Mouse (Mus musculus): Measurements from ENCODE around the gene Vtn. TPM values are rescaled to one million over a fixed set of nuclear protein-coding genes. Genes with fewer than 3 reads are reported as not detected.

Vtn gene
- polyA plus RNA-seq, 1 experiment from 2014 or later = 3.6 TPM

- Histone ChIP-seq H3K27me3 (ENCODE audit: control insufficient read depth, insufficient read depth, low read length) (no peaks in the 10 kb centered on the region), H3K9ac (ENCODE audit: low read length) (peak overlapping the region; percentile 75; the same call in 1 of the 2 replicates), H3K36me3 (ENCODE audit: control insufficient read depth, insufficient read depth, low read length) (no peaks in the 10 kb centered on the region), H3K4me3 (ENCODE audit: low read depth, low read length) (peak overlapping the region; percentile 73), H3K4me1 (replicated peaks; ENCODE audit: control insufficient read depth, insufficient read depth) (no peaks in the 10 kb centered on the region), H3K9me3 (ENCODE audit: control insufficient read depth, low read length) (no peaks in the 10 kb centered on the region), H3K4me2 (replicated peaks; ENCODE audit: low read depth) (peak overlapping the region; percentile 92), H3K27ac (replicated peaks) (peak overlapping the region; percentile 91)
- no peak for DNase-seq (ENCODE audit: low spot score)
- peak; percentile 7; the same call in 1 of the 2 replicates for ATAC-seq (ENCODE audit: low FRiP score, low TSS enrichment)
- TF ChIP-seq EP300 (optimal IDR thresholded peaks at IDR 0.05) = no peak
- TF ChIP-seq CTCF (IDR thresholded peaks at IDR 0.05; ENCODE audit: low read depth) = no peak
- WGBS = 73% methylated on average over 23 of the region's 23 CpGs
These were observed 32.5 kb upstream of the Vtn start for GRCm38 (mm10) chr11:78466242-78466912.

GRCm38 (mm10) chr11:78467515-78467914, 31.4 kb upstream of the Vtn start:
- no peak overlapping the region for H3K27ac ChIP-seq (replicated peaks)
- H3K9me3 ChIP-seq (ENCODE audit: control insufficient read depth, low read length) = no peaks in the 10 kb centered on the region
- H3K9ac ChIP-seq (ENCODE audit: low read length) = no peak overlapping the region
- no peaks in the 10 kb centered on the region for H3K36me3 ChIP-seq (ENCODE audit: control insufficient read depth, insufficient read depth, low read length)
- H3K4me3 ChIP-seq (ENCODE audit: low read depth, low read length) = no peak overlapping the region
- 79% methylated on average over 7 of the region's 7 CpGs for WGBS
- no peaks in the 10 kb centered on the region for H3K27me3 ChIP-seq (ENCODE audit: control insufficient read depth, insufficient read depth, low read length)
- DNase-seq (ENCODE audit: low spot score) (no peak), ATAC-seq (ENCODE audit: low FRiP score, low TSS enrichment) (no peak)
- H3K4me1 ChIP-seq (replicated peaks; ENCODE audit: control insufficient read depth, insufficient read depth) = no peaks in the 10 kb centered on the region
- TF ChIP-seq CTCF (IDR thresholded peaks at IDR 0.05; ENCODE audit: low read depth) = no peak
- TF ChIP-seq EP300 (optimal IDR thresholded peaks at IDR 0.05) = no peak
- H3K4me2 ChIP-seq (replicated peaks; ENCODE audit: low read depth) = no peak overlapping the region

GRCm38 (mm10) chr11:78467932-78468331, 31.0 kb upstream of the Vtn start:
- Histone ChIP-seq H3K4me1 (replicated peaks; ENCODE audit: control insufficient read depth, insufficient read depth) (no peaks in the 10 kb centered on the region), H3K9me3 (ENCODE audit: control insufficient read depth, low read length) (no peaks in the 10 kb centered on the region), H3K4me2 (replicated peaks; ENCODE audit: low read depth) (no peak overlapping the region), H3K36me3 (ENCODE audit: control insufficient read depth, insufficient read depth, low read length) (no peaks in the 10 kb centered on the region), H3K4me3 (ENCODE audit: low read depth, low read length) (no peak overlapping the region), H3K9ac (ENCODE audit: low read length) (no peak overlapping the region), H3K27me3 (ENCODE audit: control insufficient read depth, insufficient read depth, low read length) (no peaks in the 10 kb centered on the region), H3K27ac (replicated peaks) (no peak overlapping the region)
- WGBS = 58% methylated on average over 3 of the region's 3 CpGs
- ATAC-seq (ENCODE audit: low FRiP score, low TSS enrichment) = no peak
- no peak for TF ChIP-seq CTCF (IDR thresholded peaks at IDR 0.05; ENCODE audit: low read depth)
- no peak for DNase-seq (ENCODE audit: low spot score)

GRCm38 (mm10) chr11:78471326-78472103, 27.4 kb upstream of the Vtn start:
- Histone ChIP-seq H3K4me1 (replicated peaks; ENCODE audit: control insufficient read depth, insufficient read depth) (no peaks in the 10 kb centered on the region), H3K27me3 (ENCODE audit: control insufficient read depth, insufficient read depth, low read length) (no peaks in the 10 kb centered on the region), H3K27ac (replicated peaks) (no peak overlapping the region), H3K9ac (ENCODE audit: low read length) (no peak overlapping the region), H3K36me3 (ENCODE audit: control insufficient read depth, insufficient read depth, low read length) (no peaks in the 10 kb centered on the region), H3K9me3 (ENCODE audit: control insufficient read depth, low read length) (no peaks in the 10 kb centered on the region), H3K4me3 (ENCODE audit: low read depth, low read length) (no peak overlapping the region), H3K4me2 (replicated peaks; ENCODE audit: low read depth) (no peak overlapping the region)
- TF ChIP-seq CTCF (IDR thresholded peaks at IDR 0.05; ENCODE audit: low read depth) = no peak
- TF ChIP-seq EP300 (optimal IDR thresholded peaks at IDR 0.05) = no peak
- WGBS = 86% methylated on average over 10 of the region's 10 CpGs
- DNase-seq (ENCODE audit: low spot score) = no peak
- ATAC-seq (ENCODE audit: low FRiP score, low TSS enrichment) = no peak

GRCm38 (mm10) chr11:78475289-78475688, 23.6 kb upstream of the Vtn start:
- no peaks in the 10 kb centered on the region for H3K27me3 ChIP-seq (ENCODE audit: control insufficient read depth, insufficient read depth, low read length)
- DNase-seq (ENCODE audit: low spot score) = no peak
- H3K4me2 ChIP-seq (replicated peaks; ENCODE audit: low read depth) = no peak overlapping the region
- no peaks in the 10 kb centered on the region for H3K4me1 ChIP-seq (replicated peaks; ENCODE audit: control insufficient read depth, insufficient read depth)
- H3K4me3 ChIP-seq (ENCODE audit: low read depth, low read length) = no peak overlapping the region
- ATAC-seq (ENCODE audit: low FRiP score, low TSS enrichment) = no peak
- H3K9ac ChIP-seq (ENCODE audit: low read length) = no peak overlapping the region
- 85% methylated on average over 3 of the region's 3 CpGs for WGBS
- H3K9me3 ChIP-seq (ENCODE audit: control insufficient read depth, low read length) = no peaks in the 10 kb centered on the region
- H3K27ac ChIP-seq (replicated peaks) = no peak overlapping the region
- no peaks in the 10 kb centered on the region for H3K36me3 ChIP-seq (ENCODE audit: control insufficient read depth, insufficient read depth, low read length)
- TF ChIP-seq EP300 (optimal IDR thresholded peaks at IDR 0.05) (no peak), CTCF (IDR thresholded peaks at IDR 0.05; ENCODE audit: low read depth) (no peak)

- no peak overlapping the region for H3K27ac ChIP-seq (replicated peaks)
- H3K4me3 ChIP-seq (ENCODE audit: low read depth, low read length) = no peak overlapping the region
- no peak overlapping the region for H3K9ac ChIP-seq (ENCODE audit: low read length)
- no peaks in the 10 kb centered on the region for H3K4me1 ChIP-seq (replicated peaks; ENCODE audit: control insufficient read depth, insufficient read depth)
- ATAC-seq (ENCODE audit: low FRiP score, low TSS enrichment) (no peak), DNase-seq (ENCODE audit: low spot score) (no peak)
- no peaks in the 10 kb centered on the region for H3K36me3 ChIP-seq (ENCODE audit: control insufficient read depth, insufficient read depth, low read length)
- H3K27me3 ChIP-seq (ENCODE audit: control insufficient read depth, insufficient read depth, low read length) = no peaks in the 10 kb centered on the region; the same call in 1 of the 2 replicates
- TF ChIP-seq CTCF (IDR thresholded peaks at IDR 0.05; ENCODE audit: low read depth) (no peak), EP300 (optimal IDR thresholded peaks at IDR 0.05) (no peak)
- WGBS = 55% methylated on average over 7 of the region's 7 CpGs
- no peaks in the 10 kb centered on the region for H3K9me3 ChIP-seq (ENCODE audit: control insufficient read depth, low read length)
- H3K4me2 ChIP-seq (replicated peaks; ENCODE audit: low read depth) = no peak overlapping the region
These were observed 15.3 kb upstream of the Vtn start for GRCm38 (mm10) chr11:78483639-78484038.
